Mouse (Mus musculus) A20 (cell line): ENCODE measurements around the gene Crk.
A peak's percentile ranks its signal among the peaks of the same experiment; 100 is the strongest.

Experiments used
- DNase-seq: peaks from one replicate; pipeline ENCODE4 v3.0.0-alpha.2; 2011; ENCODE audit warnings: low read depth, low spot score

Crk gene

GRCm38 (mm10) chr11:75655621-75656545, 23.2 kb upstream of the Crk start:
- DNase-seq, result peak; percentile 87

GRCm38 (mm10) chr11:75656621-75657590, 22.2 kb upstream of the Crk start:
- DNase-seq, result peak; percentile 70

GRCm38 (mm10) chr11:75657841-75658240, 21.2 kb upstream of the Crk start:
- no peak for DNase-seq

- DNase-seq, result no peak
These were observed 20.7 kb upstream of the Crk start for GRCm38 (mm10) chr11:75658311-75658710.

GRCm38 (mm10) chr11:75658996-75659750, 19.9 kb upstream of the Crk start:
- DNase-seq, result no peak

- DNase-seq, result no peak
These were observed 18.9 kb upstream of the Crk start for GRCm38 (mm10) chr11:75660081-75660590.

- DNase-seq, result no peak
These were observed 17.9 kb upstream of the Crk start for GRCm38 (mm10) chr11:75660941-75661800.

GRCm38 (mm10) chr11:75662131-75662530, 16.9 kb upstream of the Crk start:
- DNase-seq, result no peak

- DNase-seq, result no peak
These were observed 12.8 kb upstream of the Crk start for GRCm38 (mm10) chr11:75666296-75666695.

- DNase-seq, result no peak
These were observed 10.4 kb upstream of the Crk start for GRCm38 (mm10) chr11:75668621-75669020.

GRCm38 (mm10) chr11:75669176-75669852, 9.7 kb upstream of the Crk start:
- no peak for DNase-seq

GRCm38 (mm10) chr11:75669853-75670200, 9.2 kb upstream of the Crk start:
- DNase-seq, result no peak

- DNase-seq, result no peak
These were observed 7.5 kb upstream of the Crk start for GRCm38 (mm10) chr11:75671426-75672180.

GRCm38 (mm10) chr11:75673411-75673810, 5.6 kb upstream of the Crk start:
- DNase-seq, result no peak

- DNase-seq, result no peak
These were observed 4.2 kb upstream of the Crk start for GRCm38 (mm10) chr11:75674875-75675274.

- peak; percentile 32 for DNase-seq
These were observed 945 bp upstream of the Crk start for GRCm38 (mm10) chr11:75677881-75678746.

- peak; percentile 74 for DNase-seq
These were observed 546 bp downstream of the Crk start for GRCm38 (mm10) chr11:75679439-75680171.
